Mouse (Mus musculus): ENCODE data around the gene Slc36a3. TPM values are rescaled to one million over a fixed set of nuclear protein-coding genes. Genes with fewer than 3 reads are reported as not detected.

Gene Slc36a3
- polyA plus RNA-seq, 1 experiment: 0.19 TPM

DNA sequence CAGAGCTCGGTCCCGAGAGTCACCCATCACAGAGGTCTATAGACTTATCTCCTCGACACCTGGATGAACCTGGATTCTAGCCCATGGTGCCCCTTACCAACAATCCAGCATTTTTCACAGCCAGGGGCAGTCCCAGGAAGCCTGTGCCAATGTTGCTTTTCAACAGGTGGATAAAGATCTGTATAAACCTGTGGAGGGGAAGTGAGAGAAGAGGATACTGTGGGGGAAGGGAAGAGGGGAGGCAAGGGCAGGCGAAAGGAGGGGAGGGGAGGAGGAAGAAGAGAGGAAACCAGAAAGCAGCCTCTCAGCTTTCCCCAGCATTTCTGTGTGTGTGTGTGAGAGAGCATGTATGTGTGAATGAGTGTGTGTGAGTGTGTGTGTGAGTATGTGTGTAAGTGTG is 3.0 kb downstream of the Slc36a3 start:
- 65% methylated on average over 4 of the region's 4 CpGs for WGBS
- DNase-seq (ENCODE audit: low read depth, low spot score): no peak

DNA sequence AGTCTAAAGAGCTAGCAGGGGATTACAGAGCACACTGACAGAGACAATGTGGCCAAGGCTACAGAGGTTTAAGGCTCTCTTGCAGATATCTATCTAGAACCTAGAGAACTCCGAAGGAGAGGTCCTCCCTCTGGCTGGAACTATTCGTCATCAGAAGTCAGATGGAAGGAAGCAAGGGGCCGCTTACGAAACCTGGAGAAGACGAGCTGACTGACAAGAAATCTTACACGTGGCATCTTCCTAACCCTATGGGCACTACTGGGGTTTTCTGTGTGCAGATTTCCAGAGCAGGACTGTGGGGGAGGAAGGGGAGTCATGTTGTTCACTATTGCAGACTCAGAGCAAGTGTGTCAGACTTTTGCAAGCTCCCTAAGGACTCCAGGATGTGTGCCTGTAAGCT is 4.1 kb downstream of the Slc36a3 start:
- DNase-seq (ENCODE audit: low read depth, low spot score): no peak
- WGBS: 71% methylated on average over 6 of the region's 6 CpGs

DNA sequence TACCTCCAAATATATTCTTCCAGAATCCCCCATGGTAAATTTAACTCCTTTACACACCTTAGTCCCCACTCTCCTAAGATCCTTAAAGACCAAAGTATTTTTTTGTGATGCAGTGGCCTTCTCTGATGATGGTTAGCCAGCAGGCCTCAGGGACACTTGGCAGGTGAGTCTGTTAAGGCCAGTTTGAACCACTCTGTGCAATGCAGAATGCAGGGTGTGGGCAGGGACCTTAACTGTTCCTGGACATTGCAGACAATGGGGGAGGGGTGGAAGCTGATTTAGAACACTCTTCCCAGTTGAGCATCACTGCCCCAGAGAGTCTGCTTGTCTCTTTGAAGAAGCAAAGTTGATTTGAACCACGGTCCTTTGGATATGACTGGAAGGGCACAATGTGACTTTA is 4.7 kb downstream of the Slc36a3 start:
- no peak for DNase-seq (ENCODE audit: low read depth, low spot score)
- WGBS: 88% methylated on average over 1 of the region's 1 CpGs

DNA sequence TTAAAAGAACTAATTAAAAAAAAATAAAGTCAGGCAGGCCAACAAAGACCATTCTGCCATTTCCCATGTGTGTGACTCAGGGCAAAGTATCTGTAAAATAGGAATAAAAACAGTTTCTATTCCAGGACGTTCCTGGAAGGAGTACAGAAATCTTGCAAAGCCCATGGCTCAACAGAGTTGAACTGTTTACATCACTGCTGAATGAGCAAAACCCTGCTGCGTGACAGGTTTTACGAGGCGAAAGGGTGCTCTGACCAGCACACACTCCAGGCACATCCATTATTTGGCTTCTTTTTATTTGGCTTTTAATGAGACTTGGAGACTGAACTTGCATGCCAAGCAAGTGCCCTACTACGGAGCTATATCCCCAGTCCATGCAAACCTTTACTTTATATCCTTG is 7.5 kb downstream of the Slc36a3 start:
- no peak for DNase-seq (ENCODE audit: low read depth, low spot score)
- WGBS: 31% methylated on average over 5 of the region's 5 CpGs

DNA sequence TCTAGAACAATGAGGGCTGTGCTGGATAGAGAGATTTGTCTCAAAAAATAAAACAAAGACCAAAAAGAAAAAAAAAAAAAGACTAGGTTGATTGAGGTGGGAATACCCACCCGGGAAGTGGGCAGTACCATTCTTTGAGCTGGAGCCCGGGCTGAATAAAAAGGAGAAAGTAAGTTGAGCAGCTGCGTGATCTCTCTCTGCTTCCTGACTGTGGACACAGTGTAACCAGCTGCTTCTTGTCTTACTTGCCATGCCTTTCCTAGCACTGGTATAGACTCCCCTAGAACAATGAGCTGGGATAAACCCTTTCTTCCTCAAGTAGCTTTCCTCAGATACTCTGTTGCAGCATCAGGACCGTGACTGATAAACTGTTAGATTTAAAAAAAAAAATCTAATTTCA is 10.0 kb downstream of the Slc36a3 start:
- WGBS: 78% methylated on average over 4 of the region's 4 CpGs
- DNase-seq (ENCODE audit: low read depth, low spot score): no peak

DNA sequence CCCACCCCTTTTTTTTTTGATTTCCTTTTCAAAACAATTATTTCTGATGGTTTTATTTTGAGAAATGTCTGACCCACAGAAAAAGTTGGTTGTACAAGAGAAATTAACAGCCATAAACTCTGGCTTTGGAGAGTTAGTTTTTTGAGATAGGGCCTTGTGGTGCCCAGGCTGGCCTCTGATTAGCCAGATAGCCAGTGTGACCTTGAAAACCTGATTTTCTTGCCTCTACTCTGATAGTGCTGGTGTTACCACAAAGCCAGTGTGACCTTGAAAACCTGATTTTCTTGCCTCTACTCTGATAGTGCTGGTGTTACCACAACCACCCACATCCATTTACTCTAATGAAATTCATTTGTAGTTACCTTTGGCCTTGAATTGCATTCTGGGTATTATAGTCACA is 13.9 kb downstream of the Slc36a3 start:
- no peak for DNase-seq (ENCODE audit: low read depth, low spot score)

DNA sequence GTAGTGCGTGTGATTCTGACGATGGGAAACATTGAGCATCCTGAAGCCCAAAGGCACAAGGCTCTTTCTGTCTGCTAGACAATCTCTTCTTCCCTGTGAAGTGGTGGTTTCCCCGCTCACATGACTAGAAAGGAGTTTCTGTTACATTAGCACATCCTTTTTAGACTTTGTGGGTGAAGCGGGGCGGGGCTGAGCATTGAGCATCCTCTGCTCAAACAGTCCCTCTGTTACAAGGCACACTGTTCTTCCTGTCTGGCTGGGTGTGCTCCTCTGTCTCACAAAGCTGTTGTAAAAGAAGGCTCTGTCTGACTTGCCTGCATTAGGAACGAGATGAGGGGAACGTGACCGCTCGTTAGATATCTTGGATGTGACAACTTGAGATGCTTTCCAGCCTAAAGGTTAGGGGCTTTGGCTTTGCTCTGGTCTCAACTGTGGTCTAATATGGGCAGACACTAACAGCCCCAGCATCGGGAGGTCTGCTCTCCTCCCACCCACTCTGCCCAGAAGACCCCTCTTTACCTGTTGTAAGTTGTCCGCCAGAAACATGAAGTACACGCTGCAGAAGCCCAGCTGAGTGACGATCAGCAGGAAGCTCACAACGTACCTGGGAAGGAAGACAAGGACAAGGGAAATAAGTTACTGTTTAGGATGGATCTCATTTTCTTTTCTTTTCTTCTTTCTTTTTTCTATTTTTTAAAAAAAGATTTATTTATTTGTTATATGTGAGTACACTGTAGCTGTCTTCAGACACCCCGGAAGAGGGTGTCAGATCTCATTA is 14.5 kb downstream of the Slc36a3 start:
- DNase-seq (ENCODE audit: low read depth, low spot score): no peak
- WGBS: 68% methylated on average over 15 of the region's 15 CpGs

DNA sequence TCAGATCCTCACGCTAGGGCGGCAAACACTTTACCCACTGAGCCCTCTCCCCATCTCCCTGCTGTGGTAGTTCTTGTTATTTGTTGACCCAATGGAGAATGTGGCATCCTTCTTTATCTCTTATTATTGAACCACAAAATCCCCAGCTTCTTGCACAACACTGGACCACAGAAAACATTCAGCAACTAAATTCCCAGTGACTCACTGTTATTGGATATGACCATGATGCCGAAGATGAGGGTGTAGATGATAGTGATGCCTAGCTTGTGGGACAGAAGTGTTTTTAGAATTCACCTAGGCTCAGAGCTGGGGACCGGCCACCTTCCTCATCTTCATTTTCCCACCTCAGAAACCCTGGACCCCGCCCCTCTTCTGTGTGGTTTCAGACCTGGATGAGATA is 16.6 kb downstream of the Slc36a3 start:
- 89% methylated on average over 5 of the region's 5 CpGs for WGBS
- DNase-seq (ENCODE audit: low read depth, low spot score): no peak

DNA sequence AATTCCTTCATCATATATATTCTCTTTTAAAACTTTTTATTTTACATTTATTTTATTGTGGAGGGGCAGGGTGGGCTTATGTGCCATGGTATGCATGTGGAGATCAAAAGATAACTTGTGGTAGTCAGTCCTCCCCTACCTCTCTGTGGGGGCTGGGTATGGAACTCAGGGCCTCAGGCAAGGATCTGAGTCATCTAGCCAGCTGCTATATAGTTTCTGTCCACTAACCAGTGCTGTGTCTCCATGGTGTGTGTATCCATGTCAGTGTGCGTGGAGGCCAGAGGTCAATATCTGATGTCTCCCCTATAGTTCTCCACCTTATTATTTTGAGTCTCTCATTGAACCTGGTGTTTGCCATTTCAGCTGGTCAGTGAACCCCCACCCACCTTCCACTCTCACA is 17.1 kb downstream of the Slc36a3 start:
- 97% methylated on average over 1 of the region's 1 CpGs for WGBS
- DNase-seq (ENCODE audit: low read depth, low spot score): no peak

DNA sequence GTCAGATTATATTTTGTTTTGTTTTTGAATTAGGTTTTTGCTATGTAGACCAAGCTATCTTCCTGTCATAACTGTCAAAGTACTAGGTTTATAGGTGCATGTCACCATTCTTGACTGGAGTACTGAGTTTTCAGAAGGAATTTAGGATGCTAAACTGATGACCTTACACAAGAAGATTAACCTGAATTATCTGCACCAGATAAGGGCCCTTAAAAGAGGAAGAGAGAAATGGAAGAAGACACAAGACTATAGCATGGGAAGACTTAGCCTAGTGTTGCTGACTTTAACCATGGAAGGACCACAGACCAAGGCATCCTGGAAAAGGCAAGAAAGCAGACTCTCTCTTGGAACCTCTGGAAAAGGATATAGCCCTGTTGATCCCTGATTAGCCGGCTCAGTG is 18.3 kb downstream of the Slc36a3 start:
- no peak for DNase-seq (ENCODE audit: low read depth, low spot score)
- WGBS: 95% methylated on average over 1 of the region's 1 CpGs

DNA sequence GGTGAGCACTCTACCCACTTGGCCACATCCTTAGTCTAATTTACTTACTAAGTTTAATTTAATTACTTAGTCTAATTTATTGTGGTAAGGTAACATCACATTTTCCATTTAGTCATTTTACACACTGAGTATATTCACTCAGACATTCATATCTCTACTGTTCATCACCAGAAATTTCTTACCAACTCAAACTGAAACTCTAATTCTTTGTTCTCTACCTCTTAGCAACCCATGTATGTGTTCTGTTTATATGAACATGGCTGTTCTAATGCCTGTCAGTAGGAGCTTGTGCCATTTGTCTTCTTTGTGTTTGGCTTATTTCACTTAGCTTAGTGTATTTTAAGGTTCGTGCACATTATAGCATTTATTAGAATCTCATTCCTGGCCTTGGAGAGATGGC is 19.6 kb downstream of the Slc36a3 start:
- 68% methylated on average over 1 of the region's 1 CpGs for WGBS

DNA sequence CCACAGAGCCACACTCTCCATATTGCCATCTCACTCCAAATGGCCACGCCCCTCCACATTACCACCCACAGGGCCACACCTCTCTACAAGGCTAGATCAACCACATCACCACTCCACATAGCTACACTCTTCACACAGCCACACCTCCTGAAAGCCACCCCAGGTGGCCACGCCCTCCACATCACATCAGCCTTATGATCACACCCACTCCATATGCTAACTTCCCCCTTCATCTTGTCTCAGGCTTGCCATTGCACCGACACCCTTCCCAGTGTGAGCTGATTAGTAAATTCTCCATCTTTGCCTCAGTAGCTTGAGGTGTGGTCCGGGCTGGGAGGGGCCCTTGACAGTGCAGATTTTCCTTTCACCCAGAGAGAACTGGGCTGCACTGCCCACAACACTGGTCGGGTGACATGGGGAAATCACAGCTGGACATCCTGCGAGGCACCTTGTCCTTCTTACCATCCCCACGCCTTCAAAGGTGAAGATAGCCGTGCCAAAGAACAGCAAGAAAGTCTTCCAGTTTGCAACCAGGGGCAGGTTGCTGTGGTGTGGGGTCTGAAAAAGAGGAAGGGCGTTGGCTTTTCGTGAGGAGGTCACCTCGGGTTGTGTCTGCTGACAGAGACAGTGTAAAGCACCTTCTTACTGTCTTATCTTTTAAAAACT is 20.3 kb downstream of the Slc36a3 start:
- no peak for DNase-seq (ENCODE audit: low read depth, low spot score)

More for the DNA sequence above, 19.6 kb downstream of the Slc36a3 start:
- DNase-seq (ENCODE audit: low read depth, low spot score): no peak

DNA sequence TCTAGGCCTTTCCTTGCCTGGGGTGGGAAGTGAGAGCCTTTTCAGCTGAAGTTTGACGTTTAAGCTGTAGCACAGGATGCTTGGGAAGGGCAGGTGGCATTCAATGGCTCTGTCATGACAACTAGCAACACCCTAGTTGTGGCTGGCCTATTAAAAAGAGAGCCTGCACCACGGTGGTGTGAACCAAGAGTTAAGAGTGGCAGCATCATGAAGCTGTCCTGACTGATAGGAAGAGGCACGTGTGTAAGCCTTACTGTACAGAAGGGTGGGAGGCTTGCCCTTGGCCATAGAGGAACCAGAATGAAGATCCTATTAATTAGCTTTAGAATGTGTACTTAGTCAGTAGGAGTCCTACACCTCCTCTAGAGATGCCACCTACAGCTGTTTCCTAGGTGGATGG is 23.1 kb downstream of the Slc36a3 start:
- no peak for DNase-seq (ENCODE audit: low read depth, low spot score)
- 77% methylated on average over 3 of the region's 3 CpGs for WGBS

More for the DNA sequence above, 20.3 kb downstream of the Slc36a3 start:
- WGBS: 79% methylated on average over 11 of the region's 11 CpGs

DNA sequence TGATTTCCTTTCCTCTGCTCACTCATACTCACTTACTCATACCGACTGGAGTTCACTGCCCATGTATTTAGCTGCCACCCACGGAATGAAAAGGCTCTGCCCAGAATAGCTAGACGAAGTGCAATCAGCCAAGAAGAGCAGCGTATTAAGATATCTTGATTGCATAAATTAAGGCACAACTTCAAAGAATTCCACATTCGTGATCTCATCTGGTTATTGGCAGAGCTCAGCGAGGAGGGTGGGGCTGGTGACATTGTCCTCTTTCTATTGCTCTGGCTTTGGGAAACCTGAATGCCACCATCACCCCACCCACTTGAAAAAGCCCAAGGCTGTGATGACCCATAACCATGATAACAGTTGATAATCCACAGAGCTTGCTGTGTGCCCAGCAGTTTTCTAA is 23.6 kb downstream of the Slc36a3 start:
- DNase-seq (ENCODE audit: low read depth, low spot score): no peak
- 26% methylated on average over 6 of the region's 6 CpGs for WGBS

DNA sequence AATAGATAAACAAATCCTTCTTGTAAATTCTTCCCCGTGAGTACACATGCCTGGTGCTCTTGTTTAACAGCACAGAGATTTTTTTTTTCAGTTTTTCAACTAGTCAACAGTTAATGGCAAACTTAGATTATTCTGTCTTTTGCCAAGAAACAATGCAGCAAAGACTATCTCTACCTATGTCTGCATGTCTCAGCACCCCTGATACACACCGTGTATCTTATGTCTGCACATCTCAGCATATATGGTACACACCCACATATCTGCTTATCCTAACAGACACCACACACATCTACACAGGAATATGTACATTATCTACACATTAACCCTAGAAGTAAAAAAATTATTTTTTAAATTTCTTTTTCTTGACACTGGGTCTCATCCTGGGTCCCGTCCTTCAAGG is 24.8 kb downstream of the Slc36a3 start:
- no peak for DNase-seq (ENCODE audit: low read depth, low spot score)
- WGBS: 47% methylated on average over 3 of the region's 3 CpGs

DNA sequence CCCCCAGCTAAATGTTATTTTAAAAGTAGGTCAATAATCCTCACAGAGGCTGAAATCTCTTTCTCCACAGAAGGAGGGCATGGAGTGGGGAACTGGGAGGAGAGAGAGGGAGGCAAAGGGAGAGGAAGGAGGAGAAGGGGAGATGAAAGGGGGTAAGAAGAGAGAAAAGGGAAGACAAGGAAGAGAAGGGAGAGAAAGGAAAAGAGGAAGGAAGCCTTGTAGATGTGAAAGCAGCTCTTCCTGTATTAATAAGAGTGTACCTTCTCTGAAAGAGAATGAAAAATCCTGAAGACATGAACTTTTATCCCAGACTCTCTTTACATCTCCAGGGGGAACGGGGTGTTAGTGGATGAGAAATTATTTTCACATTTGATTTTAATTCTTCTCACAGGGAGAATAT is 30.1 kb downstream of the Slc36a3 start:
- DNase-seq (ENCODE audit: low read depth, low spot score): no peak
- 88% methylated on average over 1 of the region's 1 CpGs for WGBS

DNA sequence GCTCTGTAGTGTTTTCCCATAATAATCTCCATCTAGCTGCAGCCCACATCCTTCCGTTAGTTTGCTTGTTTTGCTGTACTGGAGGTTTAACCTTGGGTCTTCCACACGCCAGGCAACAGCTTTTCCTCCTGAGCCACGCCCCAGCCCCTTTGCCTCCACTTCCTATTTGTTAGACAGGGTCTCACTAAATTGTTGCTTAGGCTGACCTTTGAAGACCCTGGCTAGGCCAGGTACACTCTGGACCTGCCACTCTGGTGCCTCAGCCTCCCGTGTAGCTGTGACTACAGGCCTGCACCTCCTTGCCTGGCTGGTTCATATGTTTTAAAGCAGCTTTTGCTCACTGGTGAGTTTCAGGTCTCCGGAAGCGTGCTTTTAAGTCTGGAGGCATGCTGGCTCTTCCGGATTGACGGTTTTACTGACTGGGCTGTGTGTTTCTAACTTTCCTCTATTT is 30.7 kb downstream of the Slc36a3 start:
- DNase-seq (ENCODE audit: low read depth, low spot score): no peak

DNA sequence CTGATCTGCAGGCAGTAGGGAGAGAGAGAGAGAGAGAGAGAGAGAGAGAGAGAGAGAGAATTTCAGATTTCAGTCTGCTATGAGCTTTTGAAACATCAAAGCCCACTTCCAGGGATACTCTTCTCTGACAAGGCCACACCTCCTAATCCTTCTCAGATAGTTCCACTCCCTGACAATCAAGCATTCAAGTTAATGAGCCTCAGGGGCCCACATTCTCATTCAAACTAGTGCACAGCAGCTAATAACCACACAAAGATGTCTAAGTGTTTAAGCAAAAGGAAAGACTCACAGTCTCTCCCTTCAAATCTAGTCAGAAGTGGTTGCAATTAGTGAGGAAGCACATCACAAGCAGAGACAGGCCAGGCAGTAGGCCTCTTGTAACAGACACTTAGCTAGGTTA is 31.2 kb downstream of the Slc36a3 start:
- DNase-seq (ENCODE audit: low read depth, low spot score): no peak

More for the DNA sequence above, 30.7 kb downstream of the Slc36a3 start:
- 70% methylated on average over 8 of the region's 8 CpGs for WGBS

DNA sequence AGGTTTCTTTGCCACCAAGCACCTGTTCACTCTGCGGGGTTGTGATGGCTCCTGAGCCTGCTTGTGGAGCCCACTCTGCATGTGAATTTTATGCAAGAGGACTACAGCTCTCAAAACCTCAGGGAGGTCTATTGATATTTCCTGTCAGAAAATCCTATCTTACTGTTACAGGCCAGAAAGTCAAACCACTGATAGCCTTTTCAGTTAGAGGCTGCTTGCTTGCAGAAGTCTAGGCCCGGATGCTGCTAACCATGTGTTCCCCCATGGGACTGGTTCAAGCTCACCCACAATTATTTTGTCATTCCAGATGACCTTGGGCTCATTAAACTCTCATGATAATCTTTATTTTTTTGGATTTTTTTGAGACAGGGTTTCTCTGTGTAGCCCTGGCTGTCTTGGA is 34.5 kb downstream of the Slc36a3 start:
- WGBS: 92% methylated on average over 2 of the region's 2 CpGs
- no peak for DNase-seq (ENCODE audit: low read depth, low spot score)

DNA sequence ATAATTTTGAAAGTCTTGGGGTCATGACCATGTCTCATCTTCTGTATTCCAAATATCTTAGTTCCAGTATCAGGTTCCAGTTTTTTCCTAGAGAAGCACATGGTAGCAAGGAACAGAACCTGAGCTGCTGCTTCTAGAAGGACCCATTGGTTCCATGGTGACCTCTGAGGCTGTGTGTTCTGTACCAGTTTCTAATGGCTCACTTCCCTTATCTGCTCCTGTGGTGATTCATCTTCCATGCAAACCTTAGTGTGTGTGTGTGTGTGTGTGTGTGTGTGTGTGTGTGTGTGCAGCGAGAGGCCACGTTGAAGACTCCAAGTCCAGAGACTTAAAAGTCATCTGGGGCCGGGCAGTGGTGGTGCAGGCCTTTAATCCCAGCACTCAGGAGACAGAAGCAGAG is 35.5 kb downstream of the Slc36a3 start:
- WGBS: 79% methylated on average over 3 of the region's 3 CpGs

DNA sequence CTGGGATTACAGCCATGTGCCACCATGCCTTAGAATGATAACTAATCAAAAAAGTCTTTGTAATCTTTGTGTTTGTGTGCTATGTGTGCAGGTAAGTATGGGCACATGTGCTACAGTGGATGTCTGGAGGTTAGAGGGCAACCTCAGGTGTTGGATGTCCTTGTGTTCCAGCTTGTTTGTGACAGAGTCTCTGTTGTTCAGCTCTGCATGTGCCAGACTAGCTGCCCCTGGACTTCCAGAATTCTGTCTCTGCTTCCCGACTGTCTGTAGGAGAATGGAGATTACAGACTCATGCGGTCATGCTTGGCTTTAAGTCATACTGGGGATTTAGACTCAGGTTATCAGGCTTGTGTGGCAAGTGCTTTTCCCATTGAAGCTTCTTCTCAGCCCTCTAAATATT is 37.2 kb downstream of the Slc36a3 start:
- 78% methylated on average over 2 of the region's 2 CpGs for WGBS
- DNase-seq (ENCODE audit: low read depth, low spot score): no peak

More for the DNA sequence above, 35.5 kb downstream of the Slc36a3 start:
- DNase-seq (ENCODE audit: low read depth, low spot score): no peak
